Mouse (Mus musculus) central nervous system, embryonic 11.5 days (tissue): ENCODE results near the gene Cabp2. TPM values are rescaled to one million over a fixed set of nuclear protein-coding genes. Genes with fewer than 3 reads are reported as not detected.

Experiments
- polyA plus RNA-seq: library from polyadenylated mRNA; depleted of rRNA; stranded (reverse); fragments of >200 nt; gene quantifications from 2 replicates; pipeline ENCODE4 v1.2.3, GENCODE M21; 2012; rRNA removed

The Cabp2 gene
- polyA plus RNA-seq, result 0.07 TPM in 1 of 2 replicates, not detected in the other

DNA sequence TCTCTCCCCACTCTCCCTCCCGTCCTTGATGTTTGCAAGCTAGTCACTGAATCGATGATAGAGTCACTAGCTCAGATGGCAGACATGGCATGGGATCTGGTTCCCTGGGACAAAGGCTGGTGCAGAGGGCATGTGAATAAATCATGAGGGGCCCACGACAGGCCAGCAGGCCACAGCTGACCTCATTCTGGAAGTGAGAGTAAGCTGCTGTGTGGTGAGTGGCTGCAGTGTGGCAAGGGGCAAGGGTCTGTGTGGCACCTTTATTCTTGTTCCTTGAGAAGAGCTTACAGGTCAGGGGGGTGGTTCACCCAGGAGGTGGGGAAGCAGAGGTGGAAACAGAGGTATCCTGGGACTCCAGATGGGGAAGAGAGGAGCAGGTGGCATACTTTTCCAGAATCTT, at the start of gene Cabp2:
TSS of gene Cabp2 (plus strand) at position 185 of the 400 bp plus-strand sequence.

DNA sequence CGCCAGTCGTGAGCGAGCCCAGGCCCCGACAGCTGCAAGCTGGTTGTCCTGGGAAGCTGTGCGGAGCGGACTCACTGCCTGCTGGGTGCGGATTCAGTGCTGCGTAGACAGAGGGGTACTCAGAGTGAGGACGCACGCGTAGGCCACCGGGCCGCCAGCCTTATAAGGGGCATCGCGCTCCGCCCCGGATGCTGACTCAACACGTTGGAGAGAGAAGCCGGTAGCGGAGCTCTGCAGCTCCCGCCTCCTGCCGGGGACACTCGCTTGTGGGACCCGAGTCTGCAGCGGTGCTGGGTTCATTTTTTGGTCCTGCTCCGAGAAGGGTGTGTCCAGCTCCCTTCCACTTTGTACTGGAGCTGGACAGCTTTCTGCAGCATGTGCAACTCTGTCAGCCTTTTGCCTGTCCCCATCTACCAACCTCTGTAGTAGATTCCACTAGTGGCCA, 43.6 kb upstream of the Cabp2 start, which contains the start of gene Gstp1:
TSS of gene Gstp1 (minus strand) at position 198 of the 445 bp plus-strand sequence.

DNA sequence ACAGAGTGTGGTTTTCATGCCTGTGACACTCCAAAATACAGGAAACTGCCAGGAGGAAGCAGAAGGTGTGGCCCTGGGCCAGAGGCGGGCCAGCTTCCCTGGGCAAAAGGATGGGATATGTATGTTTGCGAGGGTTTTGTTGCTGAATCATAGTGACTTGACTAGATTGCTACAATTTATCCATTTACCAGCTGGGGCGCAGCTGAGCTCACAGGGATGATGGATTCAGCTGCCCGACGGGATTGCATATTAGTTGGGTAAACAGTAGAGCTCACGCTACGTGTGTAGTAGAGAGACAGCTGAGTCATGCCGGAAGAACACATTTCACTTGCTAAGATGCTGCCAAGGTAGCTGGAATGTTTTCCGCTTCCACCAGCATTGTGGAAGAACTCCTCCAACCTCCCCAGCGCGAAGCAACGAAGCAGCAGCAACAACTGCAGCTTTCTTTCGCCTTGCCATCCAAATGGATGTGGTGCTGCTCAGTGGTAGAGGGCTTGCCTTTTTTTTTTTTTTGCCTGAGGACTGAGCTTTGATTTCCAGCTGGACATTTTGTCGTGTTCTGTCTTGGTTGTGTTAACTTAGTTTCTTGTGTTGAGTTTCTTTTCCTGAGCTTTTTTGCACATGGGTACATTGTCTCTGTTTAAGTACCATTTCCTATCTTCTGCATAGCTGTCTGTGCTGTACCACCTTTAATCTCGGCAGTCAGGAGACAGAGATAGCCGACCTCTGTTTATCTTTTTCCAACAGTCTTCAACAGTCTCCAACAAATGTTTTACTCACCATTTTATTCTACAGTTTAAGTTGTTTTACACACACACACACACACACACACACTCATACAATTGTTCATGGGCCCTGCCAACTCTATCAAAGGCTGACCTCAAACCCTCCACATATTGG, 35.2 kb upstream of the Cabp2 start, which contains the start of gene Gstp2:
TSS of gene Gstp2 (minus strand) at position 58 of the 900 bp plus-strand sequence.

DNA sequence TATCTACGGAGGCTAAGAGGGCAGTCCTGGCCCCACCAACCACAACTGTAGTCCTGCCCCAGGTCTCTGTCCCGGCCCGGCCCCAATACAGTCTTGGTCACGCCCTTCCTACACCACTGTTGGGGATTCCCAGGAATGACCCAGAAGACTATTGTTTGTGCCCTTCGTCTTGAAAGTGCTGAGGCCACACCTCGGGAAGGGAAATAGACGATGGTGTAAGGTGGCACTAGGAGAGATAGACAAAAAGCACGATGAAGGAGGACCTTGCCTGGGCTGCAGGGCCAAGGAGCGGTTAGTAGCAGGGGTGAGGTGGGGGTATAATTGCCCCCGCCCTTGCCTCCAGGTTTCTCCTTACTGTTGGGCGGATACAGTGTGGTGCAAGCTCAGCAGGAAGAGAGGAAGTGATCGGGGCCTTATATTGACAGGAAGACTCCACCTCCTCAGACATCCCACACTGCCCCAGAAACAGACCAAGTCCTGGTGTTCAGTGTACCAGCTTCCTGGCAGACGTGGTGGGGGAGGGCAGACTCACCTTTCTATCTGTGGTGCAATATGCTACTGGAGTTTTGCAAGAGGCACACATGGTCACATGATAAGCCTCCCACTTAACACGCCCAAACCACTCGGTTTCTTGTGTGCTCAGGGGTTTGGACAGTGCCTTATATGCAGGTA, 22.2 kb upstream of the Cabp2 start, which contains the start of gene Gstp3:
TSS of gene Gstp3 (minus strand) at position 501 of the 672 bp plus-strand sequence.

DNA sequence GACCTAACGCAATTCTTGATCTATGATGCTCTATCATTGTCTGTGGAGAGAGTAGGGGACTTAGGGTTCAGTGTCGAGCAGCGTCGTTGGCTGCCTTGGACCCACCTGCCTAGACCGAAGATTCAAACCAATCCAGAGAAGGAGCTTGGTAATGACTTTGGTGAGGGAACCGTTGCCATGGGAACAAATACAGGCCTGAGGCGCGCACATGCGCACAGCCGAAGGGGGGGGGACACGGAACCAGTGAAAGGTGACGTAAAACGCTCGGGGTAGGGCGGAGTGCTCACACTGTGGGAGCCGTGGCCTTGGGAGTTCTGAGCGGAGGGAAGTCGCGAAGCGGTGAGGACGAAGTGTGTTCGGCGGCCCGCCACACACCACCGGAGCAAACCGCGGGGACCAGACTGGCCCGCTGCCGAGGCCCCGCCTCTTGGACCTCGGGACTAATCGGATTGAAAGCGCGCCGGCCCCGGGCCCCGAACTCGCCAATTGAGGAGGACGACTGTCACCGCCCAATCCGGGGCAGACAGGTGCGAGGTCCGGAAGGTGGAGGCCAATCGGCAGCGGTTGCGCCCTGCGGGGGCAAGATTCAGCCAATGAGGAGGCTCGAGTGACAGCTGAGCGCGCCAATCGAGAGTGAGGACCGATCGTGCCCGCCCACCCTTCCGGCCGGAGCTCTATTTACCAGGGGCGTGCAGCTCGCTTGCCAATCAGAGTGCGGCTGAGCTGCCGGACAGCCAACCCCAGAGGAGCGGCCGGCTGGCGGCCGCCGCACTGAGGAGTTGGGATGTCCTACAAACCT, 15.5 kb downstream of the Cabp2 start, which contains the start of gene Cdk2ap2:
TSS of gene Cdk2ap2 (plus strand) at position 541 of the 799 bp plus-strand sequence.

DNA sequence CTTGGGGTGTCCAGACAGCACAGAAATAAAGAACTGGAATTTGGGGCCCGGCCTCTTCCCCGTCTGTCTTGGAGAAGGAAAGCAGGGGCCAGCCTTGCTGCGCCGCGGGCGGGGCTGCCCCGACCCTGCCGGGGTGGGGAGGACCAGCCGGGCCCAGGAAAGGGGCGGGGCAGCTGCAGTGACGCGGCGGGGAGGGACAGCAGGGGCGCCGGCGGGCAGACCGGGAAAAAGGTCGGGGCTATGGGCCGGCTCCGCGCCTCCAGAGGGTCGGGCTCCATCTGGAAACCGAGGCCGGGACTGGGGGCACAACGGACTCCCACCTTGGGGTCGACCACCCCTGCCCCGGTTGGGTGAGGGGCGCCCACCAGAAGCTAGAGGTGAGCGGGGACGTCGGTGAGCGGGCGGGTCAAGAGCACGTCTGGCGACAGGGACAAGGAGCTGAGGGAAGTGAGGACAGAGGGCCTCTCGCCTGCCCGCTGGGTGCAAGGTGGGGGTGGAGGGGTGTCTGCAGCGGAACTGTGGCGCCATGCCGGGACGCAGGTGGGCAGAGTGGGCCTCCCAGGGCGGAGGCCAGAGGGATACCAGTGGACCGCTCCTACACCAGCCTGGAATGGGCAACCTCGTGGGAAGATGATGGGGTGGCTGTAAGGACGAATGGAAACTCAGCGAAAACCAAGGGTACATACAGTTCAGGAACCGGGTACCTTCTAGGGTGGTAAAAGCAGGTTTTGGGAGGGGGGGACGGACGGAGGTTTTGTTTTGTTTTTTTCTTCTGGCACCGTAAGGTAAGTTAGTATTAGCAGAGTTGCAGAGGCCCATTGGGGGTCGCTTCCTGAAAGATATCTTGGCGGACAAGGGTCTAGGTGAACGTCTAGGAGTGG, 18.7 kb downstream of the Cabp2 start, which contains the start of gene Pitpnm1:
TSS of gene Pitpnm1 (plus strand) at position 162 of the 881 bp plus-strand sequence.

DNA sequence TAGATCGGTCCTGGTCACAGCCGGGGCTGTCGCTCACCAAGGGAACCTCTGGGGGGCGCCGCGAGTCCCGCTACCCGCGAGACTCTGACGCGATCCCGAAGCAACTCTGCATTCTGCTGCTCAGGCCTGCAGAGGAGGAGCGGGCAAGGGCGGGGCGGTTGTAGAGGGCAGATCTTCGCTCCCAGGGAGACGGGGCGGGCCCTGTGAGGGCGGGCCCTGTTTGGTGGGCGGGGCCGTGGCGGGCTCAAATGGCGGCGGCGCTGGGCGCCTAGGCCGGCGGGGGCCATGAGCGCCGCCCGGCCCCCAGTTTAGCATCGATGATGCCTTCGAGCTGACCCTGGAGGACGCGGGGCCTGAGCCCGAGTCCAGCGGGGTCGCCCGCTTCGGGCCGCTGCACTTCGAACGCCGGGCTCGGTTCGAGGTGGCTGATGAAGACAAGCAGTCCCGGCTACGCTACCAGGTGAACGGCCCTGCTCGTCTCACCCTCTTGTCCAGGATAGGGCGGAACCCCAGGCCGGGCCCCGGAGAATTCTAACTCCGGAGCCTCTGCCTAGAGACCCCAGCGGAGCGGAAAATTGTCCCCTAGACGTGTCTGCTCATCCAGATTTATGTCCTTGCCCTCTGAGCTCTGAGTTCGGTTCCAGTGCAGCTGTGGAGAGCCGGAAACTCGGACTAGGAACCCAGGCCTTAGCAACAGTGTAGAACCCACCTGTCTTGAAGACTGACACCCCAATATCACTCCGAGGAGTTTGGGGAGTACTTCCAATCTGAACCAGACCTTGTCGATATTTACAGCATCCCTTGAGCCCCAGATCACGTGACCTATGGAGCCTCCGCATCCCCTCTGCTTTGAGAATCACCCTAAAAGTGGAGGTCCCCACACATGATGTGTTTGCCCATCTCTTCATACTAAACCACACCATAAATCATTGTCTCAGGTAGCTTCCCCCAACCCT, 44.6 kb downstream of the Cabp2 start, which contains the start of gene Aip:
TSS of gene Aip (minus strand) at position 118 of the 956 bp plus-strand sequence.

Other genes with a start within 250 kb of the Cabp2 start
- gene Chka, start 229.8 kb upstream of the Cabp2 start, polyA plus RNA-seq, result 67.2 and 79.0 TPM in 2 replicates
- 65.9 and 66.2 TPM in 2 replicates for gene Tcirg1, start 174.4 kb upstream of the Cabp2 start, polyA plus RNA-seq
- gene Ndufs8, start 168.8 kb upstream of the Cabp2 start, polyA plus RNA-seq, result 142 and 207 TPM in 2 replicates
- 0.60 and 0.68 TPM in 2 replicates for gene Aldh3b1, start 151.8 kb upstream of the Cabp2 start, polyA plus RNA-seq
- gene Unc93b1, start 146.4 kb upstream of the Cabp2 start, polyA plus RNA-seq, result 8.5 and 11.6 TPM in 2 replicates
- not detected in 2 replicates for gene Aldh3b3, start 122.9 kb upstream of the Cabp2 start, polyA plus RNA-seq
- gene Aldh3b2, start 109.2 kb upstream of the Cabp2 start, polyA plus RNA-seq, result 0.38 and 0.76 TPM in 2 replicates
- gene Acy3, start 95.0 kb upstream of the Cabp2 start, polyA plus RNA-seq, result 2.2 and 3.4 TPM in 2 replicates
- 0.11 and 0.15 TPM in 2 replicates for gene Tbx10, start 88.8 kb upstream of the Cabp2 start, polyA plus RNA-seq
- 4.7 and 10.6 TPM in 2 replicates for gene Nudt8, start 81.0 kb upstream of the Cabp2 start, polyA plus RNA-seq
- gene Gm49405, start 81.0 kb upstream of the Cabp2 start, polyA plus RNA-seq, result 2.9 and 4.4 TPM in 2 replicates
- 8.2 and 13.0 TPM in 2 replicates for gene Doc2g, start 78.3 kb upstream of the Cabp2 start, polyA plus RNA-seq
- gene Ndufv1, start 68.8 kb upstream of the Cabp2 start, polyA plus RNA-seq, result 153 and 167 TPM in 2 replicates
- gene Gstp1, start 43.6 kb upstream of the Cabp2 start, polyA plus RNA-seq, result 218 and 263 TPM in 2 replicates
- gene Gstp2, start 35.6 kb upstream of the Cabp2 start, polyA plus RNA-seq, result 0.24 and 9.3 TPM in 2 replicates
- gene Gstp3, start 22.0 kb upstream of the Cabp2 start, polyA plus RNA-seq, result 0.98 and 2.2 TPM in 2 replicates
- gene Cdk2ap2, start 15.6 kb downstream of the Cabp2 start, polyA plus RNA-seq, result 33.8 and 35.4 TPM in 2 replicates
- 23.9 and 25.8 TPM in 2 replicates for gene Pitpnm1, start 18.4 kb downstream of the Cabp2 start, polyA plus RNA-seq
- gene Aip, start 44.3 kb downstream of the Cabp2 start, polyA plus RNA-seq, result 53.3 and 100 TPM in 2 replicates
- gene Gpr152, start 58.2 kb downstream of the Cabp2 start, polyA plus RNA-seq, result 0.02 and 0.06 TPM in 2 replicates
- gene Cabp4, start 62.5 kb downstream of the Cabp2 start, polyA plus RNA-seq, result 0.05 and 0.11 TPM in 2 replicates
- gene Coro1b, start 67.0 kb downstream of the Cabp2 start, polyA plus RNA-seq, result 168 and 188 TPM in 2 replicates
- 2.7 and 3.3 TPM in 2 replicates for gene Ptprcap, start 72.0 kb downstream of the Cabp2 start, polyA plus RNA-seq
- gene Rps6kb2, start 81.8 kb downstream of the Cabp2 start, polyA plus RNA-seq, result 51.0 and 60.7 TPM in 2 replicates
- 3.5 and 4.1 TPM in 2 replicates for gene Carns1, start 93.9 kb downstream of the Cabp2 start, polyA plus RNA-seq
- 1.8 and 2.9 TPM in 2 replicates for gene Tbc1d10c, start 109.7 kb downstream of the Cabp2 start, polyA plus RNA-seq
- 375 and 508 TPM in 2 replicates for gene Ppp1ca, start 110.5 kb downstream of the Cabp2 start, polyA plus RNA-seq
- gene Rad9a, start 120.1 kb downstream of the Cabp2 start, polyA plus RNA-seq, result 37.9 and 54.0 TPM in 2 replicates
- 2.9 and 11.1 TPM in 2 replicates for gene Clcf1, start 132.7 kb downstream of the Cabp2 start, polyA plus RNA-seq
- gene AC109138.7, start 132.8 kb downstream of the Cabp2 start, polyA plus RNA-seq, result not detected in 2 replicates
- gene Pold4, start 150.3 kb downstream of the Cabp2 start, polyA plus RNA-seq, result 11.8 and 19.7 TPM in 2 replicates
- gene Ssh3, start 187.6 kb downstream of the Cabp2 start, polyA plus RNA-seq, result 14.4 and 16.9 TPM in 2 replicates
- 16.2 and 18.8 TPM in 2 replicates for gene Ankrd13d, start 201.6 kb downstream of the Cabp2 start, polyA plus RNA-seq
- gene Grk2, start 224.6 kb downstream of the Cabp2 start, polyA plus RNA-seq, result 71.3 and 119 TPM in 2 replicates